Mouse (Mus musculus) liver, embryonic 14.5 days (tissue): ENCODE results near the gene Blnk. TPM values are rescaled to one million over a fixed set of nuclear protein-coding genes. Genes with fewer than 3 reads are reported as not detected.

Experiments
- ATAC-seq: fragments of 200-750 bp; cut with Nextera tagmentation; 2 replicates; pipeline ENCODE4 v1.8.0; 2017; ENCODE audit warnings: moderate number of reproducible peaks, mild to moderate bottlenecking, moderate library complexity; ENCODE audit not compliant: insufficient read depth
- DNase-seq, 3 experiments: peaks; one replicate each; pipeline ENCODE4 v3.0.0-alpha.2; 2012 to 2013; ENCODE audit warnings: low read depth in 3 of 3, low spot score in 3 of 3
- H3K27ac ChIP-seq: fragments of 300-500 bp; sonication (generic); 2 replicates; pipeline ENCODE4 v1.5.1; 2014; ENCODE audit warnings: moderate library complexity, mild to moderate bottlenecking, control low read depth, inconsistent platforms
- H3K27me3 ChIP-seq: fragments of 300-500 bp; sonication (generic); 2 replicates; pipeline ENCODE4 v1.6.1; 2014; ENCODE audit warnings: mild to moderate bottlenecking, low read length, moderate library complexity; ENCODE audit not compliant: control insufficient read depth, insufficient read depth
- H3K36me3 ChIP-seq: fragments of 300-500 bp; sonication (generic); replicated peaks from 2 replicates; pipeline ENCODE4 v1.6.1; 2014; ENCODE audit warnings: low read depth; ENCODE audit not compliant: control insufficient read depth, insufficient read depth
- H3K4me1 ChIP-seq, 2 experiments: fragments of 200-500 bp in 1 of 2; fragments of 300-500 bp in 1 of 2; sonication (generic) in 1 of 2; replicated peaks; 2 replicates each; pipeline ENCODE4 v1.6.1; 2012 to 2014; ENCODE audit warnings: antibody characterized with exemption in 1 of 2, inconsistent platforms in 1 of 2, low read length in 1 of 2; ENCODE audit not compliant: control insufficient read depth in 2 of 2, insufficient read depth in 2 of 2
- H3K4me2 ChIP-seq: fragments of 300-500 bp; sonication (generic); 2 replicates; pipeline ENCODE4 v1.6.1; 2014; ENCODE audit warnings: low read depth, mild to moderate bottlenecking, control low read depth, moderate library complexity
- H3K4me3 ChIP-seq, 2 experiments: fragments of 200-500 bp in 1 of 2; fragments of 300-500 bp in 1 of 2; sonication (generic) in 1 of 2; 2 replicates each; pipeline ENCODE4 v1.5.1; 2012 to 2014; ENCODE audit warnings: low read depth in 2 of 2, low read length in 2 of 2, mild to moderate bottlenecking in 2 of 2, control low read depth in 1 of 2, inconsistent platforms in 1 of 2, moderate library complexity in 1 of 2; ENCODE audit not compliant: insufficient read depth in 1 of 2
- H3K9ac ChIP-seq: fragments of 300-500 bp; sonication (generic); replicated peaks from 2 replicates; pipeline ENCODE4 v1.6.1; 2014; ENCODE audit warnings: mild to moderate bottlenecking, control low read depth, moderate library complexity
- H3K9me3 ChIP-seq: fragments of 300-500 bp; sonication (generic); 2 replicates; pipeline ENCODE4 v1.6.1; 2016; ENCODE audit warnings: low read length, mixed read lengths; ENCODE audit not compliant: control insufficient read depth
- CTCF ChIP-seq: IDR thresholded peaks from 2 replicates; pipeline ENCODE4 v1.5.1; 2016; ENCODE audit warnings: antibody characterized with exemption, low read depth, control low read depth
- EP300 ChIP-seq: IDR thresholded peaks from 2 replicates; pipeline ENCODE4 v1.6.1; 2016; ENCODE audit warnings: antibody characterized with exemption, low read depth
- WGBS: fragments of 180-500 bp; shearing (Covaris S2); extraction: QIAGEN DNeasy Blood & Tissue Kit; methylation state at CpG from one replicate; pipeline ENCODE4 v1.1.7; 2014; ENCODE audit not compliant: insufficient replicate concordance; 5-methylcytosine and 5-hydroxymethylcytosine counted together
- polyA plus RNA-seq, 2 experiments: library from polyadenylated mRNA; depleted of rRNA in 1 of 2; stranded (reverse) in 1 of 2; unstranded in 1 of 2; fragments of >200 nt; fragmentation: Nextera tagmentation in 1 of 2; extraction: Ambion mirVana in 1 of 2; gene quantifications; 2 replicates each; pipeline versions ENCODE4 v1.2.1 to v1.2.3; 2012 to 2014

The Blnk gene
- polyA plus RNA-seq, 2 experiments = 0.45 to 0.71 TPM

GRCm38 (mm10) chr19:40970301-40970700 is 24.0 kb downstream of the Blnk start:
- H3K4me3 ChIP-seq = no peak overlapping the region
- H3K4me2 ChIP-seq = no peak overlapping the region
- no peaks in the 10 kb centered on the region for H3K27me3 ChIP-seq
- no peaks in the 10 kb centered on the region for H3K9me3 ChIP-seq
- ATAC-seq (no peak), DNase-seq (no peak)
- TF ChIP-seq EP300 = no peak
- no peak for TF ChIP-seq CTCF
- no peaks in the 10 kb centered on the region for H3K36me3 ChIP-seq
- no peak overlapping the region for H3K27ac ChIP-seq
- WGBS = 51% methylated on average over 4 of the region's 4 CpGs
- H3K9ac ChIP-seq = no peak overlapping the region
- peaks cover 10 to 20% of the 10 kb centered on the region in 2 experiments for H3K4me1 ChIP-seq

GRCm38 (mm10) chr19:40964936-40965850 is 29.1 kb downstream of the Blnk start:
- Histone ChIP-seq H3K9ac (no peak overlapping the region), H3K4me1 (no peaks in the 10 kb centered on the region), H3K36me3 (no peaks in the 10 kb centered on the region), H3K4me2 (no peak overlapping the region), H3K27ac (no peak overlapping the region), H3K4me3 (no peak overlapping the region), H3K27me3 (no peaks in the 10 kb centered on the region; the same call in 1 of the 2 replicates), H3K9me3 (no peaks in the 10 kb centered on the region)
- ATAC-seq (no peak), DNase-seq (no peak)
- TF ChIP-seq EP300 = no peak
- TF ChIP-seq CTCF = no peak
- 50% methylated on average over 6 of the region's 6 CpGs for WGBS

- H3K36me3 ChIP-seq = no peaks in the 10 kb centered on the region
- H3K4me1 ChIP-seq = peaks cover 0 to 3% of the 10 kb centered on the region in 2 experiments; a peak in 1 of 4 replicates
- ATAC-seq = no peak
- no peak overlapping the region for H3K27ac ChIP-seq
- TF ChIP-seq EP300 (no peak), CTCF (no peak)
- H3K9me3 ChIP-seq = no peaks in the 10 kb centered on the region
- H3K9ac ChIP-seq = no peak overlapping the region
- WGBS = 66% methylated on average over 3 of the region's 3 CpGs
- no peak overlapping the region for H3K4me3 ChIP-seq
- H3K4me2 ChIP-seq = no peak overlapping the region
- H3K27me3 ChIP-seq = no peaks in the 10 kb centered on the region; the same call in 1 of the 2 replicates
- no peak for DNase-seq
Measured at GRCm38 (mm10) chr19:40964367-40964891, 29.9 kb downstream of the Blnk start.

- 10% methylated on average over 12 of the region's 12 CpGs for WGBS
- Histone ChIP-seq H3K9ac (no peak overlapping the region), H3K9me3 (no peaks in the 10 kb centered on the region), H3K4me3 (no peak overlapping the region; a peak in 1 of 4 replicates), H3K27me3 (no peaks in the 10 kb centered on the region; the same call in 1 of the 2 replicates), H3K4me2 (peak overlapping the region; percentile 49), H3K27ac (no peak overlapping the region), H3K36me3 (no peaks in the 10 kb centered on the region), H3K4me1 (peaks cover 0 to 3% of the 10 kb centered on the region in 2 experiments; a peak in 1 of 4 replicates)
- DNase-seq (peak; percentile 17 to 50 (median 28)), ATAC-seq (peak; percentile 50; the same call in 1 of the 2 replicates)
- TF ChIP-seq CTCF = peak; percentile 94
- TF ChIP-seq EP300 = no peak
Measured at GRCm38 (mm10) chr19:40962988-40963387, 31.3 kb downstream of the Blnk start.

GRCm38 (mm10) chr19:40958981-40959380 is 35.4 kb downstream of the Blnk start:
- DNase-seq (no peak), ATAC-seq (no peak)

More at GRCm38 (mm10) chr19:40958981-40959380, 35.4 kb downstream of the Blnk start:
- Histone ChIP-seq H3K4me2 (no peak overlapping the region), H3K9ac (no peak overlapping the region), H3K4me3 (no peak overlapping the region), H3K27ac (no peak overlapping the region), H3K4me1 (peaks cover 0 to 3% of the 10 kb centered on the region in 2 experiments; a peak in 1 of 4 replicates), H3K27me3 (no peaks in the 10 kb centered on the region; the same call in 1 of the 2 replicates), H3K36me3 (no peaks in the 10 kb centered on the region), H3K9me3 (no peaks in the 10 kb centered on the region)
- no peak for TF ChIP-seq CTCF
- no peak for TF ChIP-seq EP300
- 33% methylated on average over 1 of the region's 1 CpGs for WGBS
